Mouse (Mus musculus) right cerebral cortex, postnatal 10 days (tissue): ENCODE results near the gene Immp2l.

Experiments
- DNase-seq, 2 experiments: peaks; one replicate each; pipeline ENCODE4 v3.0.0; 2021; ENCODE audit warnings: low spot score in 2 of 2

The Immp2l gene

DNA sequence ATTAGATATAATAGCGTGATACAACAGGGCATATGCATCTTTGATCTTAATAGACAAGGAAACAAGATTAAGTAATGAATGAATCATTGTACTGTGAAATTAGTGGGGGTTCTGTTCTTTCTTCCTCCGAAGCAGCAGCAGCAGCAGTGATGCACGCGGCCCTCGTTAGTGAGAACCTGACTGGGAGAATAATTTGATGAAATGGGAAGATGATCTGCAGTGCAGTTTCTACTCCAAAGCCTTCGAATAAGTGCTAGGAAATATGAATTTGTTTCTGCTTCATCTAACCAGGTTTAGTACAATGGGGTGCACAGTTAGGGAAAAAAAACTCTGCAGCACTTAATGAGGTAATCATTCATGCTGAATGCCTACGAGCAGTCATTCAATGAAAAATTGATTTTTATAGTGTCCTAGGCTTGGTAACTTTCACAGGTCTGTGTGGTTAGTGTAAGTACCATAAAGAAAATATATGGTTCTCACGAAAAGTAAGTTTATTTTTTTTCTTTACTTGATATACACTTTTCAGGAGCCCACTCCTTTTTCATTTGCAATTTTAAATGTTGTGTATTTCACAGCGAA, 401.3 kb downstream of the Immp2l start:
- DNase-seq, result no peak

DNA sequence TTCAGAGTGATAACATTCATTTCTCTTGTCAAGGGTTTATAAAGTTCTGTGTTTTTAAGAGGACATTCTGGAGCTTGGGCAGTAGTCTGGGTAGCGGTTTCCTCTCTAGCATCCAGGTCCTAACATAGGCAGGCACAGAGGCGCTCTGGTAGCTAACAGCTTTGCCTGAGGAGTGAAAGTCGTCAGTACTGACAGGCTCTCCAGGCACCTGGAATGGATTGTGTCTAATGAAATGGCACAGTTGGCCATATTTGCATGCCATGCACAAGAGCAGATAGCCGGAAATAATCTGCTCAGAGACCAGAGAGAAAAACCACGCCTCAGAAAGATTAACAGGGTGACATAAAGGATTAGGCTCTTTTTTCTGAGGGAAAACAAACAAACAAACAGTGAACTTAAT, 403.6 kb downstream of the Immp2l start:
- no peak for DNase-seq

DNA sequence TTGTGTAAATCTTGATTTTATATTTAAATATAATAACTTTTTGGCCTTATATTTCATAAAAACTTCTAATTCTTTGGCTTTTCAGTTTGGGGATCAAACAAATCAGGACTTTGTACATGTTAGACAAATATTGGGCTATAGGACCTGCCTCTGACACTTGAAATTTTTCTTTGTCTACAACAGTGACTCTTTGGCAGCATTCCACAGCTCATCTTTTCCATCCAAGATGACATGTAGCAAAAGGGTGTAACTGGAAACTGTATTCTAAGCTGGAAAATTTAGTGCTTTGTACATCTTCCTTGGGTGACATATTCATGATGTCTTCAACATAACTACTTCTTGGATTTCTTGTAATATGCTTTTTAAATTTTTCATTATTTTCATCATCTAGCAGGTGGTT, 404.9 kb downstream of the Immp2l start:
- DNase-seq, result no peak

DNA sequence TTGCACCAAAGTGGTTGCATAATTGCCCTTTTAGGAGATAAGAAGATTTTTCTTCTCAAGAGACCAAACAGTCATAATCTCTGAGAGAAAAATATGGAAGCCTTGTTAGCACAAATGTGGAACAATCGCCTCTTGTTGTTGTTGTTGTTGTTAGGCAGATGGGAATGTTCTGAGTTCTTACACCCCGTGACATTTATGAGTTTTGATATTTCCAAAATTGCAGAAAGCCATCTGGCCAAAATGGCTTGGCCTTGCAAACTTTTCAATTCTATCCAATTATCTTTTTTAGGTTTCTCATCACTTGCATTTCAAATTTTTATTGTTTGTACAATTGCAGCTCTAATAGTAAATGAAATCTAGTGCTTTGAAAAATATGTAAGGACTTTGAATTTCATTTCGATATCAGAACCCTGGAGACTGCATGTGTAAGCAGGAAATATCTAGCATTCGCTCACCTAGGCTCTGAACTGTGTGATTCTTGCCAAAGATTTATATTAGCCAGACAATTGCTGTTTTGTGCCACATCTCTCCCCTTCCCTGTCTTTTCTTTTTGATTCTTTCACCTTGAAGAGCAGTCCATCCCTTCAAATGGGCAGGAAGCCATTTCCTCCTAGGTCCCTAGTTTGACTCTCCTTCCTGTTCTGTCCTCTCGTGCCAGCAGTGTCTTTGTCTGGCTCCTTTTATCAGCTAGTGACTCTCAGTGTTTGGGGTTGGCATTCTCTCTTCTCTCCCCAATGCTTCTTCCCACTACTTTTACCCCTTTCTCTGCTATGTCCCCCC, 412.5 kb downstream of the Immp2l start:
- no peak for DNase-seq

DNA sequence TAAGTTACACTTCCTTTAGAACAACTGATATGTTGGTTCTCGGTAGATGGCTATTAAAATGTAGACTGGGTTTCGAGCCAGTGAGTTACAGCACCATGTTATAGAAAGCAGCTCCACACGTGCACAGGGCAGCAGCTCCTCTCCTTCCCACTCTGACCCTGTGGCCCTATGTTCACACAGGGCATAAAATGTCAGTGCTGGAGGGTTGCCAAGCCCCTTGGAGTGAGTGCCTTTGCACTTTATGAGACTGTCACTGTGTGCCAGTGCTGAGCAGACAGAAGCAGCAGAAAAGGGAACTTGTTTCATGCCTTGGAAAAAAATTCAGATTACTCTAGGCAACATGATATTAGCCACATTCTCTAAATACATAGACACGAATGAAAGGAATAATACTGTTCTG, 414.6 kb downstream of the Immp2l start:
- peak in 1 of 2 experiments; percentile 34 for DNase-seq

DNA sequence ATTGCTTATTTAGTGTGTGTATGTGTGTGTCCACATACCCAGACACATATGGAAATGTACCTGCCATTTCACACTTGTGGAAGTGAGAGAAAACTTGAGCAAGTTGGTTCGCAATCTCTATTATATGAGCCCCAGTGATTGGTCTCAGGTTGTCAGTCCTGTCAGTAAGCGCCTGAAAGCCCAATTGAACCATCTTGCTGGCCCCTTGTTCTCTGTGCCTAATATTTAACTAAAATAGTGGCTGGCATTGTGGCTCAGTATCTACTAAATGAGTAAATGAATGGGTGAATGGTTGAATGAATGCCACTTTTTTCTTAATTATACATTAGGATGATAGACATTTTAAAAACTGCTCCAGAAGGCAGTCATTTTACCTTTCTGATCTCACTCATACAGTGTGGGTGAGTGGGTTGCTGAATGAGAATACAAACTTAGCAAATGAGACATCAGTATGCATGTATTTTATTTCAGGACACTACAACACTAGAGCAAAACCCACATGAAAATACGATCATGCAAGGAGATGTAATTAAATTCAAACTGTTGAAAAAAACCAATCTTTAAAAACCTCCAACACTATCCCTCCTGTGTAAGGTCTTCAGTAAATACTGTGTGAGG, 444.6 kb downstream of the Immp2l start:
- no peak for DNase-seq

DNA sequence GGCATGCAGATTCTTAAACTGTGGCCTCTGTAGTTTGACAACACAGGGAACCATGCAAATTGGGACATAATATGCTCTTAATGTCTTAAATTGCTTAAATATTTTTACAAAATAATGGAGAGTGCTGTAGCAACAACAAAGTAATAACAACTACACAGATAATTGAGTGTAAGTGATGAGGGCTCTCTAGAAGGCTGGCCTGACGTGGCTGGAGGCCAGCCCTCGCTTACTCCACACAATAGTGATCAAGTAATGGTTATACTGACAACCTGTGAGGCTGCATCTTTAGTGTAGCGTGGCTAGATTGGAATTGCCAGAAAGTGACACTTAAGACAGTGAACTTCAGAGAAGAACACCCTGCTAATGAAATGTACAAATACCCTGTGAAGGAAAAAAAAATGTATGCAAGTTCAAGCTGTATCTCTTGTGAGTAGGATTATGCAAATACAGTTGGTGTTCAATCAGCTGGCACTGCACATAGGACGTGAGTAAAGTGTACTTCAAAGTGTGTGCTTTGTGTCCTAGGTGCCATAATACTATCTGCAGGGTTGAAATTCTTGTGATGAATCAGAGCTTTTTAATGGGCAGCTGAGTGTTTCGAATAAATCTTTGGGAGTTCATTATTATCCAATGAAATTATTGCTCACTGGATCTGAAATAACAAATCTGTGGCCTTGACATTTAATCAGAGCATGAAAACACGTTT, 445.4 kb downstream of the Immp2l start:
- no peak for DNase-seq

DNA sequence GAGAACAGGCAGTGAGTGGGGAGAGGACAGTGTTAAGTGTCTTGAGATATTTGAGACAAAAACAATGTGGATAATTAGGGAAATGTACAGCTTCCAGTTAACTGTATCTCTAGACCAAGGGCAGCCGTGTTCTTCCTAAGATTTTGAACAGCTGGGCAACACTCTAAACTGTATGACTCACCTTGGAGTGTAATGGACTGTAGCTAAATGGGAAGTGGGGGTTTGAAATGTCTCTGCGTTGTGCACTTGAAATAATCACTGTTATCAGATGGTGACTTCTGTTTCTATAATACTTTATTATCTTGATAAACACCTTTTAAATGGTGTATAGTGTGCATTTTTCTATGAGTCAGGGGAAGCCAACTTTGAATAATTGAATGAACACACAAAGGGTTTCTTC, 457.6 kb downstream of the Immp2l start:
- DNase-seq, result no peak

DNA sequence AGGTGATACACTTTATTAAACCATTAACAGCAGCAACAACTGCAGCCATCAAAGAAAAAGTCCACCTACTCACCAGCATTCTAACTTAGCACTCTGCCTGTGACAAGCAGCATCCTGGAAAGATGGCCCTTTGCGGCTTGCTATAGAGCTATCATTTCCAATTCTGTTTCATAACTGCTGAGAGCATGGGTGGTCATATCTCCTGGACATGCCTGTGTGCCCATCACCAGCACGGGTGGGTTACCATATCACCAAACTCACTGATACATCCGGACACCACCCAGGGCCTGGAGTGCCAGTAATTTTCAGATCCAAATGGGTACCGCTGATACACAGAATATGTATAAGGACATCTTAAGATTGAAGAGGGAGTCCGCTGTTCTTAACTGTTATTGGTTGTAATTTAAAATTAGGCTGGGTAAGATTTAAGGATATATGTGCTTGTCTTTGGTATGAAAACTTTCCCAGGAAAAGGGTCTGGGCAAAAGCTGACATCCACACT, 459.3 kb downstream of the Immp2l start:
- DNase-seq, result peak; percentile 30 to 34

DNA sequence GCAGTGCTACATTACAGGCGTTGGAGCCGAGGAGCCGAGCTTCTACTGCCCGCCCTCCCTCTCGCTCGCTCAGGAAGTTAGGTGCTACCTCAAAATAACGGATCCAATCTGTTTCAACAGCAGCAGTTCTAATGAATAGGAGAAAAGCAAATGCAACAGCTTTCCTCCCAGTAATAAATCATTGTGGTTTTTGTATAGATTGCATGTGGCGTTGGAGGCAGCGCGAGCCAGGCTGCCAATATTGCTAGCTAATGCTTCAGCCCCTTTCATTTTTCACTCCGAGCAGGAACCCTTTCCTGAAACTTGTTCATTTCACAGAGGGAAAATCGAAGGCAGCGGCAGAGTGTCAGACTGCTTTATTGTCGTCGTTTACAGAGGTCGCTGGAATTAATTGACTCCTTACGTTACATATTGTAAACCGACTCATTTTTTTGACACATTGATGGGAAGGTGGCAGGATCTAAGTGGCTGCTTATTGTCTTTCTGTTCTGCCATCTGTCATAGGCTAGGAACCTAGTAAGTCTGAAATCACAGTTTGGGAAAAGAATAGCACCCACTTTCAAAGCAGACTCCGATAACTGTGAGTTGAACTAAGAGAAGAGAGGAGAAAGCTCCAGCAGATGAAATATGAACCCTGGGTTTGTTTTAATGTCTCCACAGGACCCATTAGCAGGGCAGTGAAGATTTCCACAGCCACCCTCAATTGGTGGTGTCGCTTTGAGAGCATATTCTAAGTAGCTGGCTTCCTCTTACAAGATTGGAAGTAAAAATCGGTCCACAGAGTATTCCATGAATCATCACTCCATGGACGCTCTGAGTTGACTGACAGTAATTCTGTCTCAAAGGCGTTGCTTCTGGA, 459.9 kb downstream of the Immp2l start:
- peak; percentile 33 to 38 for DNase-seq

DNA sequence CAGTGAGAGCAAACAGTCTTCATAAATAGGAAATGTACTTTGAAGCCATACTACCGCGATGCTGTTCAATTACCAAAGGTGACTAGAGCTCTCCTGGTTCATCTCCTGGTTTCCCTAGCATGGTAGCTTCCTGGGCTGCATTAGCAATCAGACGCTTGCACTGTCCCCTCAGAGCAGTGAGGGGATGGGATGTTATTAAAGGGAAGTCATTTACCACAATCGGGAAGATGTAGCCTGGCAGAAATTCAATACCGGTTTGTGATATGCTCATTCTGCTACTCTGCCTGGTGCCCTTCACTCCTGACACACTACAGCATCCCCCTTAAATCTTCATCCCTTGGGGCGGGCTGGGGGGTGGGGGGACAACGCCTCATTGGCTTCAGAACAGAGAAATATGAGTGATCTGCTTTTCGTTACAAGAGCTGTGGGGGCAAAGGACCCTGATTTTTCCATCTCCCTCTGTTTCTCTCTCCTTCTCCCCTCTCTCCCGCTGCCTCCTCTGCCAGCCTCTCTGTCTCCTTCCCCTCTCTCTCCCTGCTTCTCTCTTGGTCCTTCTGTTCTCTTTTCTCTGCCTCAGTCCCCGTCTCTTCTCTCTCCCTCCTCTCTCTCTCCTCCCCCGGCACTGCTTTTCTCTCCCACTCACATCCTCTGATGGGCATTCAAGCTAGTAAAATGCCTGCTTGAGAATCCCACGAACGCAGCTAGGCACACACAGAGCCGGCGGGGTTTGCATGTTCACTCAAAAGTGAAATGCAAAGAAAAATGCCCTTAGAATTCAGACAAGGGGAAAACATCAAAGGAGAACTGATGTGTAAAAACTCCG, 461.0 kb downstream of the Immp2l start:
- peak; percentile 70 to 71 for DNase-seq

DNA sequence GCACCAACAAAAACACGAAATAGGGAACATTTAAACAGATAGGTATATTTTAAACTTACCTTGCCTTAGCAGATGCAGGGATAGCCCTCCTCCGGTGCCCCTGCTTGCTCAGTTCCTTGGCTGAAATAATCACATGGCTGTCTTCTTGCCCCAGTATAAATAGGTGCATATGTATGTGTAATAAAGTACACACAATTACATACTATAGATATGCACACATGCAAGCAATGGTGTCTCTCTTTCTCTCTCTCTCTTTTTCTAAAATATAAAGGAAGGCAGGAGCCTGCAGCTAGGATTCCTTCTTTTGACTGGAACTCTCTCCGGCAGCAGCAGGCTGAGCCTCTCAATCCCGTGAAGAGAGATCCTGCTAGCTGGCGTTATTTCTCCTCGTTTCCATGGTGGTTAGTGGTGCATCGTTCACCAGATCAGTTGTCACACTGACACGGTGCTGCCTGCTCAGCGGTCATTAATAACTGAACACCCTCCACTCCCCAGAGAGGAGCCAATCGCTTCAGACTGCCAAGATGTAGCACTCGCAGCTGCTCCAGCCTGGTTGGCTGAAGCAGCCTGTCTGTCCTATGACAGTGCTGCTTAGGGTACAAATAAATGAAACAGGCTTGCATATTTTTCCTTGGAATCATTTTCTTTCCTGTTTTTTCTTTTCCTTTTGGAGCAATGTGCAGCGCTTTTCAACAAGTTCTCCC, 461.8 kb downstream of the Immp2l start:
- peak; percentile 89 to 94 for DNase-seq

DNA sequence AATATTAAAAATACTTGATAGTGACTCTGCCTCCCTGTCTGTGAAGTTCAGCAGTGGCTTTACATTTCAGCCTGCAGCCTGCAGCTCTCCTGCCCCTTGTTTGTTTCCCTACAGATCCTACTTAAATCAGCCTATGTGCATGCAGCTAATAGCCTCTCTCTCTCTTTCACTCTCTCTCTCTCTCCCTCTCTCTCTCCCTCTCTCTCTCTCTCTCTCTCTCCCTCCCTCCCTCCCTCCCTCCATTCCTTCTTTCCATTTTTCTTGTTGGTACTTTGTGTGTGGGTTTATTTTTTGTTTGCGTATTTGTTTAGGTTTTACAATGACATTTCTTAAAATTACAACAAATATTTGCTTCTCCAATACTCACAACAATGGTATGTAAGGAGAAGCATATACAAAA, 462.4 kb downstream of the Immp2l start, which contains the start of gene Lrrn3:
Gene Lrrn3, minus strand, starts transcription at position 101 of the 400 bp plus-strand sequence.
- DNase-seq, result no peak

DNA sequence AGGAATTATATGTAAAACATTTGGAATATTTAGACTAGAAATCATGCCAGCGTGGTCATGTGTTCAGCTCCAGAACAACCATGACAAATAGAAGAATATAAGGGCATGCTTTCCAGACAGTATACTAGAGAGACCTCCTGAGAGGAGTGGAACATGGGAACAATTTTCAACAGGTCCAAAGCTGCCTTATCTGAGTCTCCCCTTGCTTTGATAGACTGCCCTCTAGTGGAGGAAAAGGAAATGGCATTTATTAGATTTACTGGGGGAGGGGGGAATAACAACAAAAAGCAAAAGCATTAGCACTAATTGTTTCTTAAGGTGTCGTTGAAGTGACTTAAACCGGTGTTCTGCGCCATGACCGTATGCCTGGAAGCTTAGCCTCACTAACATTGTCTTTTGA, 463.1 kb downstream of the Immp2l start:
- no peak for DNase-seq

DNA sequence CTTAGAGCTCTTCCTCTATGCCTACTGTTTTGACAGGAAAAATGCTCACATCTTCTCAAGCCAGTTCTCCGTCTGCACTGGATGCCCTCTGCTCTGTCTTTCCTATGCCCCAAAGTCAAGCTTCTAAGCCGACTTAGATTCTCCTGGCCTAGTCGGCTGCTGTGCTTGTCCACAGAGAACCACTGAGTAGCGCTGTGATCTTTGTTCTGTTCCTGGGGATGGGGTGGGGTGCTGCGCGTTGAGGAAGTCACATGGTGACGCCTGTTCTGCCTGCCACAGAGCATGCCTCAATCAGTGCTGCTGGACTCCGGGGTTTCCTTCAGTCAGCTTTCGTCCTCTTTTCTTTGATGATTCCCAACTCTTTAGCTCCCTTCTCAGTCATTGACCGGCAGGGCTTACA, 470.7 kb downstream of the Immp2l start:
- no peak for DNase-seq

DNA sequence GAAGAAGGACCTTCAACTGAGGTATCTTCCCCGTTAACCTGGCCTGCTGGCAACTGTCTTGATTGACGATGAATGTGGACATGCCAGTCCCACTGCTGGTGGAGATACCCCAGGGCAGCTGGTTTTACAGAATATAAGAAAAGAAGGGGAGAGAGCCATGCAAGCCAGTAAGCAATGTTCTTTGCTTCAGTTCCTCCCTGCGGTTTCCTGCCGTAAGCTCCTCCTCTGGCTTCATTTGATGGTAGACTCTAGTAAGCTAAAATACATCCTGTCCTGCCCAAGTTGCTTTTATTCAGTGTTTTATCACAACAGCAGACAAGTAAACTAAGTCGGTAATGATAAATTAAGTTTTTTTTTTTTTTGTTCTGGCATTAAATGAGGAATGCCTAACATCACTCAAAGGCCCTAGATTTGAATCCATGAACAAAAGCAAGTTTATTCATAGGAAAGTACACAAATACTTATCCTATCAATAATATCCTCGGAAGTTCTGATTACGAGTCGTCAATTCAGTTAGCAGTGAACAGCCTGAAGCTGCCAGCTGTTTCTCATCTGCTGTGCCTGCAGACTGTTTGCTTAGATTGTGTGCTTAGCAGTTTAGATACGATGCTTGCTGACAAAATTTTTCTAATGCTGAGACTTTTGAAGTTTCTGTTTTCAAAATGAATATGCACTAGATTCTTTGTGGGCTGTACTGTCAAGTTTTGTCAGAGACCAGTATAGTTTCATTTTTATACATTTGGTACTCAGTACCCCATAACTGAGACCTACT, 476.3 kb downstream of the Immp2l start:
- no peak for DNase-seq

DNA sequence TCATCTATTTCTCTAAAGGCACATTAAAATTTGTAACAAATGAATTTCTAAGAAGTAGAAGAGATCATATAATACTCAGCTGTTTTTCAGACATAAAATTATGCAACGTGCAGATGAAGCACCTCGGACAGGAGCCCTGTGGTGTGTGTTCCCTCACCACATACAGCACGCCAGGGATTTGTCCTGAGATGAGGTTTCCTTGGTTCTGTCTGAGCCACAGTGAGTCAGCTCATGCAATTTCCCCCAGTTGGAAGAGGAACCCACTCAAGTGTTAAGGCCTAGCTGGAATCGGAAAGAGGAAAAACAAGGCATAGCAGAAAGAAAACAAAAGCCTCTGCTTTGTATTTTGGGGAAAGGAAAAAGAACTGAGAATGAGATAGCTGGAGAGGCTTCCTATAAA, 484.7 kb downstream of the Immp2l start:
- no peak for DNase-seq

DNA sequence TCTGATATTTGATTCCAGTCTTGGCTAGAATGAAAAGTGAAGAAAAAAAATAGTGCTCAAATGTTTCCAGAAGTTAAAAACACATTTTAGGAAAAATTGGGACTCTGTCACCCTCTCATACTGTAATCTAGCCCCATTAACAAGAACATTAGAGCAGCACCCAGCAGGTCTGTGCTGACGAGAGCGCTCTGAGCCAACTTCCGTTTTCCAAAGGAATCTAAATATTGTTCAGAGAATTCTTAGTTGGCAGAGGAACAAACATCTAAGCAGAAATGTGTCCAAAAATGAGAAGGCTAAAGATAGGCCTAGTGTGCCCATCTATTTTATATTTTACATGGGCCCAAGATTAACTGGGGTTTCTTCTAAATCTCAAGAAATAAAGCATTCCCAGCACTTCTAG, 486.7 kb downstream of the Immp2l start:
- peak; percentile 38 to 43 for DNase-seq

DNA sequence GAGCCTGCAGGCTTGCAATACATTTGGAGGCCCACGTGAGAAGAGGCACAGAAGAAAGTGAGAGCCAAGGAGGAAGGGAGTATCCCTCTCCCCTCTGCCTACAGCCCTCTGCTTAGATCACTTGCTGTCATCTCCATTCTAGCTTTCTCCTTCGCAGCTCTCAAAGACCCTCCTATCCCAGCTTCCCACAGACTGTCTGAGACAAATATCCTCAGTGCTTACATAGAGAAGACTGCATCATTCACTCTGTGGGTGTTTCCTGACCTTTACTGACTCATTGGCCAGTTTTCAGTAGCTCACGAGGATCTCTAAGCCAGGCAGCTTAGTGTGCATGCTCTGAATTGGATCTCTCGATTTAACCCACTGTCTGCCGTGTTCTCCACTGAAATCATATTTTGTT, 495.0 kb downstream of the Immp2l start:
- DNase-seq, result no peak
